Comparison of ENCODE assay signal across 28 mouse cellular contexts in genomic region chr4:88977099-88977888, GRCm38 (mm10).
DNase-seq lines count a peak whose midpoint lies in the region; ATAC-seq lines count a peak whose summit lies in the region.
"Had no signal": no experiment of that assay in that cellular context is flagged by ENCODE, and none has a peak within 500 bp of the region (broad histone marks: within the 10 kb centered on the region; RNA-seq: fewer than 3 reads in every experiment).

No protein-coding gene starts in this region.

- H3K27me3 ChIP-seq in liver, embryonic 16.5 days (ENCODE audit: control insufficient read depth, insufficient read depth, low read depth, low read length): no peaks in the 10 kb centered on the region
- H3K27me3 ChIP-seq: embryonic facial prominence, embryonic 12.5 days; forebrain, embryonic 15.5 days; hindbrain, embryonic 12.5 days; kidney, embryonic 15.5 days; midbrain, embryonic 15.5 days; neural tube, embryonic 12.5 days had no signal

- H3K9ac ChIP-seq in liver, embryonic 16.5 days (ENCODE audit: low read depth, low read length): no peak overlapping the region
- H3K9ac ChIP-seq: embryonic facial prominence, embryonic 12.5 days; forebrain, embryonic 15.5 days; hindbrain, embryonic 12.5 days; kidney, embryonic 15.5 days; midbrain, embryonic 15.5 days; neural tube, embryonic 12.5 days had no signal

- no peak overlapping the region for H3K27ac ChIP-seq in liver, embryonic 16.5 days (ENCODE audit: low read length)
- H3K27ac ChIP-seq: embryonic facial prominence, embryonic 12.5 days; forebrain, embryonic 15.5 days; heart, adult 2 months; hindbrain, embryonic 12.5 days; kidney, embryonic 15.5 days; left cerebral cortex, adult 2 months; midbrain, embryonic 15.5 days; neural tube, embryonic 12.5 days; stomach, postnatal 0 days had no signal

- H3K4me2 ChIP-seq in liver, embryonic 16.5 days (ENCODE audit: low read depth, low read length): no peak overlapping the region
- H3K4me2 ChIP-seq: embryonic facial prominence, embryonic 12.5 days; forebrain, embryonic 15.5 days; hindbrain, embryonic 12.5 days; kidney, embryonic 15.5 days; midbrain, embryonic 15.5 days; neural tube, embryonic 12.5 days had no signal

- ATAC-seq in liver, embryonic 16.5 days (ENCODE audit: low read depth): peak; percentile 59
- no peak for ATAC-seq in inflammation-experienced regulatory T-cells, adult 6 months
- ATAC-seq: activated CD4-positive, CD25-positive, alpha-beta regulatory T cell, adult 4 months; forebrain, embryonic 15.5 days; midbrain, embryonic 15.5 days had no signal

- no peaks in the 10 kb centered on the region for H3K4me1 ChIP-seq in liver, embryonic 16.5 days (ENCODE audit: control insufficient read depth, low read depth, low read length)
- H3K4me1 ChIP-seq: embryonic facial prominence, embryonic 12.5 days; forebrain, embryonic 15.5 days; hindbrain, embryonic 12.5 days; kidney, embryonic 15.5 days; midbrain, embryonic 15.5 days; neural tube, embryonic 12.5 days had no signal

- no peak overlapping the region for H3K4me3 ChIP-seq in liver, embryonic 16.5 days (ENCODE audit: low read depth, low read length)
- H3K4me3 ChIP-seq: embryonic facial prominence, embryonic 12.5 days; forebrain, embryonic 15.5 days; heart, adult 2 months; hindbrain, embryonic 12.5 days; kidney, embryonic 15.5 days; left cerebral cortex, adult 2 months; midbrain, embryonic 15.5 days; neural tube, embryonic 12.5 days had no signal

- DNase-seq in 3T3-L1 (ENCODE audit: low read depth, low spot score) (peak; percentile 92), adipocyte (ENCODE audit: low spot score) (peak; percentile 26), liver (peak; percentile 28)
- DNase-seq in layer of hippocampus, postnatal 36 days: no peak
- DNase-seq in frontal cortex, postnatal 25 days (ENCODE audit: low spot score in 2 of 2): no peak
- DNase-seq: adrenal gland, postnatal 14 days; cerebellum, adult 11-12 months; cerebellum, postnatal 10 days; gastrocnemius, postnatal 36 days; heart, adult 2 months; kidney, adult 11 months; kidney, postnatal 4 days; layer of hippocampus, adult 9-11 months; left cerebral cortex, postnatal 4 days; lung, adult 18-20 months; lung, postnatal 14 days; right cerebral cortex, postnatal 14 days had no signal

- no peaks in the 10 kb centered on the region for H3K36me3 ChIP-seq in liver, embryonic 16.5 days (ENCODE audit: control insufficient read depth, insufficient read depth)
- H3K36me3 ChIP-seq: embryonic facial prominence, embryonic 12.5 days; forebrain, embryonic 15.5 days; hindbrain, embryonic 12.5 days; kidney, embryonic 15.5 days; midbrain, embryonic 15.5 days; neural tube, embryonic 12.5 days had no signal

- no peaks in the 10 kb centered on the region for H3K9me3 ChIP-seq in liver, embryonic 16.5 days (replicated peaks; ENCODE audit: control insufficient read depth, low read length)
- H3K9me3 ChIP-seq: embryonic facial prominence, embryonic 12.5 days; forebrain, embryonic 15.5 days; hindbrain, embryonic 12.5 days; kidney, embryonic 15.5 days; midbrain, embryonic 15.5 days; neural tube, embryonic 12.5 days had no signal

- 35% methylated on average over 3 of the region's 3 CpGs for WGBS in liver, embryonic 16.5 days (ENCODE audit: insufficient replicate concordance)

Comparison
In these comparisons a context has a peak if more than half of its experiments do, and no peak if none do; other contexts are left out.
1. DNase-seq: peak in 3T3-L1 (single experiment), adipocyte (single experiment) and liver (single experiment); none in layer of hippocampus, postnatal 36 days (0 of 2) and frontal cortex, postnatal 25 days (0 of 2).